Mouse (Mus musculus) hindbrain, embryonic 11.5 days (tissue): ENCODE measurements at regions not wholly inside any gene's neighbourhood (a gene's known extent, or its start where the extent isn't known, plus 50 kb on each side); places are given as distances from the start of the nearest gene placed in this dataset.
A peak's percentile ranks its signal among the peaks of the same experiment; 100 is the strongest.

Source experiments
- ATAC-seq: fragments of 200-750 bp; cut with Nextera tagmentation; 2 replicates; pipeline ENCODE4 v1.8.0; 2017; ENCODE audit warnings: mild to moderate bottlenecking, moderate TSS enrichment, moderate library complexity; ENCODE audit not compliant: low FRiP score
- DNase-seq: peaks from one replicate; pipeline ENCODE4 v3.0.0-alpha.2; 2015; ENCODE audit warnings: low spot score
- H3K27ac ChIP-seq: fragments of 300-500 bp; sonication (generic); 2 replicates; pipeline ENCODE4 v1.5.1; 2014; ENCODE audit warnings: mild to moderate bottlenecking, low read depth, low read length
- H3K27me3 ChIP-seq: fragments of 300-500 bp; sonication (generic); 2 replicates; pipeline ENCODE4 v1.6.1; 2014; ENCODE audit warnings: mild to moderate bottlenecking, low read length, moderate library complexity, mixed read lengths; ENCODE audit not compliant: control insufficient read depth, insufficient read depth
- H3K36me3 ChIP-seq: fragments of 300-500 bp; sonication (generic); 2 replicates; pipeline ENCODE4 v1.6.1; 2014; ENCODE audit warnings: mild to moderate bottlenecking, low read length, moderate library complexity, mixed read lengths; ENCODE audit not compliant: control insufficient read depth, insufficient read depth
- H3K4me1 ChIP-seq: fragments of 300-500 bp; sonication (generic); replicated peaks from 2 replicates; pipeline ENCODE4 v1.6.1; 2014; ENCODE audit warnings: low read length, mixed read lengths; ENCODE audit not compliant: control insufficient read depth, insufficient read depth
- H3K4me2 ChIP-seq: fragments of 300-500 bp; sonication (generic); replicated peaks from 2 replicates; pipeline ENCODE4 v1.6.1; 2014; ENCODE audit warnings: mild to moderate bottlenecking, low read depth, low read length
- H3K4me3 ChIP-seq: fragments of 300-500 bp; sonication (generic); 2 replicates; pipeline ENCODE4 v1.5.1; 2014; ENCODE audit warnings: low read depth, low read length
- H3K9ac ChIP-seq: fragments of 300-500 bp; sonication (generic); 2 replicates; pipeline ENCODE4 v1.6.1; 2014; ENCODE audit warnings: low read depth, low read length
- H3K9me3 ChIP-seq: fragments of 300-500 bp; sonication (generic); 2 replicates; pipeline ENCODE4 v1.6.1; 2016; ENCODE audit warnings: low read length; ENCODE audit not compliant: control insufficient read depth
- WGBS: fragments of 180-500 bp; shearing (Covaris S2); extraction: QIAGEN DNeasy Blood & Tissue Kit; methylation state at CpG from one replicate; pipeline ENCODE4 v1.1.7; 2014; 5-methylcytosine and 5-hydroxymethylcytosine counted together

- Histone ChIP-seq H3K27ac (no peak overlapping the region), H3K9ac (no peak overlapping the region), H3K9me3 (no peaks in the 10 kb centered on the region), H3K27me3 (no peaks in the 10 kb centered on the region), H3K4me2 (no peak overlapping the region), H3K4me1 (no peaks in the 10 kb centered on the region), H3K4me3 (no peak overlapping the region), H3K36me3 (no peaks in the 10 kb centered on the region)
- ATAC-seq (no peak), DNase-seq (no peak)
- WGBS, result 82% methylated on average over 3 of the region's 3 CpGs
Observed at GRCm38 (mm10) chr6:51774771-51775170, 237.6 kb downstream of the Skap2 start.

GRCm38 (mm10) chr6:51785615-51786014, 226.7 kb downstream of the Skap2 start:
- Histone ChIP-seq H3K9me3 (no peaks in the 10 kb centered on the region), H3K4me2 (no peak overlapping the region), H3K9ac (no peak overlapping the region), H3K4me1 (no peaks in the 10 kb centered on the region), H3K4me3 (no peak overlapping the region), H3K36me3 (no peaks in the 10 kb centered on the region), H3K27ac (no peak overlapping the region), H3K27me3 (no peaks in the 10 kb centered on the region)
- 65% methylated on average over 3 of the region's 3 CpGs for WGBS
- ATAC-seq (no peak), DNase-seq (no peak)

- no peak overlapping the region for H3K9ac ChIP-seq
- H3K4me2 ChIP-seq, result no peak overlapping the region
- no peak for DNase-seq
- no peak overlapping the region for H3K4me3 ChIP-seq
- no peaks in the 10 kb centered on the region for H3K27me3 ChIP-seq
- H3K9me3 ChIP-seq, result no peaks in the 10 kb centered on the region
- WGBS, result 70% methylated on average over 3 of the region's 3 CpGs
- ATAC-seq, result no peak
- H3K4me1 ChIP-seq, result no peaks in the 10 kb centered on the region
- no peaks in the 10 kb centered on the region for H3K36me3 ChIP-seq
- H3K27ac ChIP-seq, result no peak overlapping the region
Observed at GRCm38 (mm10) chr6:51786836-51787235, 225.5 kb downstream of the Skap2 start.

GRCm38 (mm10) chr6:51788156-51788555, 224.2 kb downstream of the Skap2 start:
- ATAC-seq, result no peak
- no peak overlapping the region for H3K4me3 ChIP-seq
- H3K27me3 ChIP-seq, result no peaks in the 10 kb centered on the region
- H3K4me1 ChIP-seq, result no peaks in the 10 kb centered on the region
- H3K9me3 ChIP-seq, result no peaks in the 10 kb centered on the region
- H3K36me3 ChIP-seq, result no peaks in the 10 kb centered on the region
- no peak for DNase-seq
- 88% methylated on average over 9 of the region's 9 CpGs for WGBS
- H3K27ac ChIP-seq, result no peak overlapping the region
- no peak overlapping the region for H3K4me2 ChIP-seq
- H3K9ac ChIP-seq, result no peak overlapping the region

GRCm38 (mm10) chr6:51790293-51790692, 222.1 kb downstream of the Skap2 start:
- H3K27ac ChIP-seq, result no peak overlapping the region
- no peaks in the 10 kb centered on the region for H3K36me3 ChIP-seq
- no peak overlapping the region for H3K4me3 ChIP-seq
- no peak overlapping the region for H3K4me2 ChIP-seq
- 76% methylated on average over 5 of the region's 5 CpGs for WGBS
- ATAC-seq (no peak), DNase-seq (no peak)
- H3K27me3 ChIP-seq, result no peaks in the 10 kb centered on the region
- no peaks in the 10 kb centered on the region for H3K9me3 ChIP-seq
- no peaks in the 10 kb centered on the region for H3K4me1 ChIP-seq
- H3K9ac ChIP-seq, result no peak overlapping the region

- Histone ChIP-seq H3K9me3 (no peaks in the 10 kb centered on the region), H3K27ac (no peak overlapping the region), H3K4me2 (no peak overlapping the region), H3K9ac (no peak overlapping the region), H3K4me1 (no peaks in the 10 kb centered on the region), H3K27me3 (no peaks in the 10 kb centered on the region), H3K4me3 (no peak overlapping the region), H3K36me3 (no peaks in the 10 kb centered on the region)
- WGBS, result 87% methylated on average over 7 of the region's 7 CpGs
- ATAC-seq, result no peak
- no peak for DNase-seq
Observed at GRCm38 (mm10) chr6:51790693-51791092, 221.7 kb downstream of the Skap2 start.

- no peak overlapping the region for H3K27ac ChIP-seq
- no peak overlapping the region for H3K4me3 ChIP-seq
- no peak overlapping the region for H3K4me2 ChIP-seq
- H3K4me1 ChIP-seq, result no peaks in the 10 kb centered on the region
- DNase-seq (peak; percentile 64), ATAC-seq (no peak)
- no peak overlapping the region for H3K9ac ChIP-seq
- H3K27me3 ChIP-seq, result no peaks in the 10 kb centered on the region
- H3K36me3 ChIP-seq, result no peaks in the 10 kb centered on the region
- no peaks in the 10 kb centered on the region for H3K9me3 ChIP-seq
- 57% methylated on average over 4 of the region's 4 CpGs for WGBS
Observed at GRCm38 (mm10) chr6:51795300-51795699, 217.0 kb downstream of the Skap2 start.

GRCm38 (mm10) chr6:51798577-51799240, 213.6 kb downstream of the Skap2 start:
- Histone ChIP-seq H3K9me3 (no peaks in the 10 kb centered on the region), H3K36me3 (no peaks in the 10 kb centered on the region), H3K27me3 (no peaks in the 10 kb centered on the region), H3K4me2 (no peak overlapping the region), H3K9ac (no peak overlapping the region), H3K4me3 (no peak overlapping the region), H3K4me1 (no peaks in the 10 kb centered on the region), H3K27ac (no peak overlapping the region)
- WGBS, result 86% methylated on average over 12 of the region's 12 CpGs
- DNase-seq (no peak), ATAC-seq (no peak)

GRCm38 (mm10) chr6:51805656-51806055, 206.7 kb downstream of the Skap2 start:
- Histone ChIP-seq H3K9me3 (no peaks in the 10 kb centered on the region), H3K27ac (no peak overlapping the region), H3K27me3 (no peaks in the 10 kb centered on the region), H3K4me1 (no peaks in the 10 kb centered on the region), H3K36me3 (no peaks in the 10 kb centered on the region), H3K4me3 (no peak overlapping the region), H3K9ac (no peak overlapping the region), H3K4me2 (no peak overlapping the region)
- WGBS, result 88% methylated on average over 7 of the region's 7 CpGs
- DNase-seq (no peak), ATAC-seq (no peak)
